Mouse (Mus musculus): ENCODE results near the gene Foxm1.
A peak's percentile ranks its signal among the peaks of the same experiment; 100 is the strongest.

DNA sequence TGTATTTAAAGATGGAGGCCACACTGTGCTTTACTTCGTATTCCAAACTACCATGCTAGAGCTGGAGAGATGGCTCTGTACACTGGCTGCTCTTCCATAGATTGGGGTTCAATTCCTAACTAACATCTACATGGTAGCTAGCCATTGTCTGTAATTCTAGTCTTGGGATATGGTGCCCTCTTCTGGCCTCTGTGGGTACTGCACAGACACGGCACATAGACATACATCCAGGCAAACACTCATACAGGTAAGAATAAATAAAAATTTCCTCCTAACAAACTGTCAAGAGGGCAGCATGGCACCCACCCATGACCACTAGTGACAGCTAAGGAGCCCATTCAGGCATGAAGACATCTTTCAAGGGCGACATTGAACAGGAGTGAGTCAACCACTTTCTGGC is 48.3 kb downstream of the Foxm1 start:
- TF ChIP-seq CTCF (conservative IDR thresholded peaks at IDR 0.05; ENCODE audit: insufficient read depth, insufficient read length, low read depth, low read length) (peak; percentile 85), POLR2A (IDR thresholded peaks at IDR 0.05; ENCODE audit: low read depth, low read length) (no peak)

Measured in kidney, adult 2 months (tissue).